Mouse (Mus musculus): Measurements from ENCODE around the gene Wdr47. TPM values are rescaled to one million over a fixed set of nuclear protein-coding genes. Genes with fewer than 3 reads are reported as not detected.

Gene Wdr47
- total RNA-seq, 2 experiments from 2014 or later, result 2.5 to 6.6 TPM

Other genes starting within 250 kb of the Wdr47 start
- gene Mybphl, start 226.4 kb upstream of the Wdr47 start, total RNA-seq (2014; fragmentation: Nextera tagmentation), result not detected in 2 replicates
- gene Mybphl, start 226.4 kb upstream of the Wdr47 start, total RNA-seq (2017), result not detected in 2 replicates
- gene Psrc1, start 207.4 kb upstream of the Wdr47 start, total RNA-seq (2014; fragmentation: Nextera tagmentation), result 11.6 and 14.3 TPM in 2 replicates
- 12.9 and 16.2 TPM in 2 replicates for gene Psrc1, start 207.4 kb upstream of the Wdr47 start, total RNA-seq (2017)
- 0.58 and 2.5 TPM in 2 replicates for gene Celsr2, start 175.7 kb upstream of the Wdr47 start, total RNA-seq (2014; fragmentation: Nextera tagmentation)
- gene Celsr2, start 175.7 kb upstream of the Wdr47 start, total RNA-seq (2017), result 0.04 and 0.15 TPM in 2 replicates
- 30.9 and 36.2 TPM in 2 replicates for gene Sars, start 146.1 kb upstream of the Wdr47 start, total RNA-seq (2014; fragmentation: Nextera tagmentation)
- 196 and 259 TPM in 2 replicates for gene Sars, start 146.1 kb upstream of the Wdr47 start, total RNA-seq (2017)
- not detected in 2 replicates for gene 1700013F07Rik, start 57.1 kb upstream of the Wdr47 start, total RNA-seq (2014; fragmentation: Nextera tagmentation)
- gene 1700013F07Rik, start 57.1 kb upstream of the Wdr47 start, total RNA-seq (2017), result not detected in 2 replicates
- 0.15 TPM in 1 of 2 replicates, not detected in the other for gene 5330417C22Rik, start 54.7 kb upstream of the Wdr47 start, total RNA-seq (2014; fragmentation: Nextera tagmentation)
- 0.13 TPM in 1 of 2 replicates, not detected in the other for gene 5330417C22Rik, start 54.7 kb upstream of the Wdr47 start, total RNA-seq (2017)
- gene Tmem167b, start 28.8 kb upstream of the Wdr47 start, total RNA-seq (2014; fragmentation: Nextera tagmentation), result 6.8 and 11.4 TPM in 2 replicates
- gene Tmem167b, start 28.8 kb upstream of the Wdr47 start, total RNA-seq (2017), result 32.8 and 34.7 TPM in 2 replicates
- gene Taf13, start 19.6 kb upstream of the Wdr47 start, total RNA-seq (2014; fragmentation: Nextera tagmentation), result 13.8 and 16.5 TPM in 2 replicates
- gene Taf13, start 19.6 kb upstream of the Wdr47 start, total RNA-seq (2017), result 13.3 and 21.7 TPM in 2 replicates
- 44.7 and 67.1 TPM in 2 replicates for gene Clcc1, start 62.6 kb downstream of the Wdr47 start, total RNA-seq (2014; fragmentation: Nextera tagmentation)
- gene Clcc1, start 62.6 kb downstream of the Wdr47 start, total RNA-seq (2017), result 68.1 and 92.5 TPM in 2 replicates
- 3.7 and 7.4 TPM in 2 replicates for gene Gpsm2, start 131.0 kb downstream of the Wdr47 start, total RNA-seq (2014; fragmentation: Nextera tagmentation)
- 10.7 and 12.2 TPM in 2 replicates for gene Gpsm2, start 131.0 kb downstream of the Wdr47 start, total RNA-seq (2017)
- gene Aknad1, start 148.4 kb downstream of the Wdr47 start, total RNA-seq (2014; fragmentation: Nextera tagmentation), result not detected in 2 replicates
- gene Aknad1, start 148.4 kb downstream of the Wdr47 start, total RNA-seq (2017), result not detected in 2 replicates
- 23.5 and 28.7 TPM in 2 replicates for gene Stxbp3, start 249.2 kb downstream of the Wdr47 start, total RNA-seq (2014; fragmentation: Nextera tagmentation)
- gene Stxbp3, start 249.2 kb downstream of the Wdr47 start, total RNA-seq (2017), result 21.6 and 26.2 TPM in 2 replicates